Mouse (Mus musculus) hindbrain, embryonic 13.5 days (tissue): Measurements from ENCODE around the gene Hsd3b5. TPM values are rescaled to one million over a fixed set of nuclear protein-coding genes. Genes with fewer than 3 reads are reported as not detected.
"Not testable (repeated sequence)": the region's sequence is repeated elsewhere in the genome, so short reads cannot be mapped to it uniquely, and the experiment has no call there.

Experiments used
- ATAC-seq: fragments of 200-750 bp; cut with Nextera tagmentation; 2 replicates; pipeline ENCODE4 v1.8.0; 2017; ENCODE audit warnings: moderate TSS enrichment; ENCODE audit not compliant: low FRiP score
- H3K27ac ChIP-seq: fragments of 300-500 bp; sonication (generic); 2 replicates; pipeline ENCODE4 v1.5.1; 2015; ENCODE audit warnings: inconsistent platforms, mild to moderate bottlenecking, moderate library complexity
- H3K27me3 ChIP-seq: fragments of 300-500 bp; sonication (generic); 2 replicates; pipeline ENCODE4 v1.6.1; 2015; ENCODE audit warnings: mild to moderate bottlenecking, inconsistent platforms
- H3K36me3 ChIP-seq: fragments of 300-500 bp; sonication (generic); 2 replicates; pipeline ENCODE4 v1.6.1; 2015; ENCODE audit warnings: mild to moderate bottlenecking, inconsistent platforms
- H3K4me1 ChIP-seq: fragments of 300-500 bp; sonication (generic); replicated peaks from 2 replicates; pipeline ENCODE4 v1.6.1; 2015; ENCODE audit warnings: inconsistent platforms
- H3K4me2 ChIP-seq: fragments of 300-500 bp; sonication (generic); 2 replicates; pipeline ENCODE4 v1.6.1; 2015; ENCODE audit warnings: inconsistent platforms, mild to moderate bottlenecking, moderate library complexity
- H3K4me3 ChIP-seq: fragments of 300-500 bp; sonication (generic); 2 replicates; pipeline ENCODE4 v1.5.1; 2015; ENCODE audit warnings: mild to moderate bottlenecking, inconsistent platforms
- H3K9ac ChIP-seq: fragments of 300-500 bp; sonication (generic); 2 replicates; pipeline ENCODE4 v1.6.1; 2015; ENCODE audit warnings: mild to moderate bottlenecking, inconsistent platforms
- H3K9me3 ChIP-seq: fragments of 300-500 bp; sonication (generic); 2 replicates; pipeline ENCODE4 v1.6.1; 2016; ENCODE audit warnings: inconsistent platforms
- WGBS: fragments of 180-500 bp; shearing (Covaris S2); methylation state at CpG from one replicate; pipeline ENCODE4 v1.1.7; 2015; 5-methylcytosine and 5-hydroxymethylcytosine counted together
- polyA plus RNA-seq: library from polyadenylated mRNA; unstranded; fragments of >200 nt; fragmentation: Nextera tagmentation; extraction: Ambion mirVana; gene quantifications from 2 replicates; pipeline ENCODE4 v1.2.1, GENCODE M21; 2015

The Hsd3b5 gene
- polyA plus RNA-seq: not detected in 2 replicates

DNA sequence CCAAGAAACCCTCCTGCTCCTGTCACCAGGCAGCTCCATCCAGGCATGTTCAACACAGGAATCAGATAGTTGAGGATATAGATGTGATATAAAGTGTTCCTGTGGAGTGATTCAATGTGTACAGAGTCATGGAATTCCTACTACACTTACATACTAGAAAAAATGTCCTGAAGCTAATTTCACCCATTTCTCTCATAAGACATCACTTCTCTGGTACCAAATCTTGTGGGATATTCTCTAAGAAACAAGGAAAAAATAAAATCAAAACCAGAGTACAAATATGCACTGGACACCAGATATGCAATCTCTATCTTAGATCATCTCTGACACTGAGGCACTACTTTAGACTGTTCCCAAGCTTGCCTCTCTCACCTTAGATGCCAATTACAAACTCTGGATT lies at the start of gene Hsd3b5:
TSS of gene Hsd3b5 (minus strand) at position 101 of the 400 bp plus-strand sequence.
- H3K27ac ChIP-seq: no peak within 1 kb of the TSS

DNA sequence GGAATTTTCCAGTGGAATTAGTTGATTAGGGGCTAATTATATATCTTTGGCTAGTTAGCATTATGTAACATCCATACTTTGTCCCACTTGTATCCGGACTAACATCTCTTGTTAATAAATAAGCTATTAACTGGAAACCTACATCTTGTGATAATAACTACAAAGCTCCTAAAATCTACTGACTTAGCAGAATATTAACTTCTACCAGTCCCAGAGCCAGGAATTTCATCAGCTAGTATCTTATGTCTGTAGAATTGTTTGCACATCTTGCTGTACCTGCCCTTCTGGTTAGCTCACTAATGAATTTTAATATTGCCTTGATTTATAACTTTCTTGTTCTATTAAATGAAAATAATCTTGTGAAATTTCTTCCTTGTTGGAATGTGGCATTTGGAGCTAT lies 5.1 kb upstream of the Hsd3b5 start:
- Histone ChIP-seq H3K4me1 (no peaks in the 10 kb centered on the region), H3K27me3 (no peaks in the 10 kb centered on the region), H3K27ac (no peak overlapping the region), H3K4me3 (no peak overlapping the region), H3K9ac (no peak overlapping the region), H3K9me3 (no peaks in the 10 kb centered on the region), H3K36me3 (no peaks in the 10 kb centered on the region), H3K4me2 (no peak overlapping the region)
- ATAC-seq: no peak
- WGBS: 91% methylated on average over 1 of the region's 1 CpGs

More for the DNA sequence above, at the start of gene Hsd3b5:
- Histone ChIP-seq H3K4me3 (no peak within 1 kb of the TSS), H3K27me3 (no peaks in the 10 kb centered on the region), H3K4me1 (no peaks in the 10 kb centered on the region), H3K9ac (no peak within 1 kb of the TSS), H3K9me3 (no peaks in the 10 kb centered on the region), H3K4me2 (no peak within 1 kb of the TSS), H3K36me3 (no peaks in the 10 kb centered on the region)
- no peak for ATAC-seq

DNA sequence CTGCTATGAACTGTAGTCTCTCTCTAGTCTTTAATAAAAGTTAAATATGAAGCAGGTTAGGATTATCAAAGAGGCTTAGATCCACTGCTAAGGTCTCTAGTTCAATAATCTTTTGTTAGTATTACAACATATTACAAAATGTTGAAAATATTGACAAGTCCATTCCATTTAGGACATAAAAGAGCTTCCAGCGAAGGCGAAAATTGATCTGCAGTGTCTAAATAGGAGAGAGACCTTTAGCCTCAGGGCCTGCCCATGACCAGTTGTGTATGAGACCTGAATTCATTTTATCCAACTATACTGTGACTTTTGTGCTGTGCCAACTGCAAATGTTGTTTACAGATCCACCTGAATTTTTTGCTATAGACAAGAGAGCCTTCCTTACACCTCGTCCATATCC lies 419 bp downstream of the Hsd3b5 start:
- H3K27ac ChIP-seq: no peak overlapping the region
- 90% methylated on average over 3 of the region's 3 CpGs for WGBS
- H3K9ac ChIP-seq: no peak overlapping the region
- no peaks in the 10 kb centered on the region for H3K9me3 ChIP-seq
- no peak for ATAC-seq
- H3K4me2 ChIP-seq: no peak overlapping the region
- H3K4me1 ChIP-seq: no peaks in the 10 kb centered on the region
- no peaks in the 10 kb centered on the region for H3K36me3 ChIP-seq
- H3K4me3 ChIP-seq: no peak overlapping the region
- H3K27me3 ChIP-seq: no peaks in the 10 kb centered on the region

DNA sequence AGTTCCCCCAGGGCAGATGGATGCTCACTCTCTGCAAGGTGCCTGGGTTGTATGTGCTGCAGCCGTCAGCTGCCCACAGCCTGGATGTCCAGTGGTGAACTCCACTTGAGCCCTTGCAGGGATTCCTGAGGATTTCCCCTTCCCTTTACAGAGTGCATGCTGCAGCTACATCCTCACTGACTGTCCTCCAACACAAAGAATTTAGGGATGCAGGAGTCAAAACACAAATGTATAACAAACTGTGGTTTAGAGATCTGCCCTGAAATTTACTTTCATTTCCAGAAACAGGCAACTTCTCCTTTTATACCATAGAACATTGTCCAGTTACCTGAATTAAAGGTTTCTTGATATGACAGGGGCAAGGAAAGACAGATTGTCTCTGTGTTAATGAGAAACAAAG lies 13.3 kb downstream of the Hsd3b5 start:
- not testable (repeated sequence) for H3K9me3 ChIP-seq, H3K36me3 ChIP-seq, H3K27ac ChIP-seq, ATAC-seq, H3K4me2 ChIP-seq, H3K9ac ChIP-seq, H3K4me1 ChIP-seq, H3K4me3 ChIP-seq, H3K27me3 ChIP-seq
- WGBS: 78% methylated on average over 1 of the region's 1 CpGs

DNA sequence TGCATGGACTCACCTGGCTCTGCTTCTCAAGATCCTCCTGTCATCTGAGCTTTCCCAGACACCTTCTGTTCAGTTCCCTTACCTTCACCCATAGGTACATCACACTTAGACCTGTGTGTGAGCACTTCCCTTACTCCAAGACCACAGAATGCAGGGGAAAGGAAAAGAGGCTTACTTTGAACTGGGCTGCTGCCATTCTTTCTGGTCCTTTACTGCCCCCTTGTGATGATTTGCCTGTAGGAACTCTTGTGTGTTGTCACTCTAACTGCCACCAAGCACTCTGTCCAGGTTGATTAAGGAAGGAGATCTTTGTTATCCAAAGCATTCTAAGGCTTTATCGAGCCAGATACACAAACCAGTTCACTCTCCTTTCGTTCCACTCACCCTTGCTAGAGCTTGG lies 13.8 kb downstream of the Hsd3b5 start:
- H3K9me3 ChIP-seq, H3K4me2 ChIP-seq, H3K36me3 ChIP-seq, H3K27ac ChIP-seq, H3K4me1 ChIP-seq, H3K27me3 ChIP-seq, H3K9ac ChIP-seq, H3K4me3 ChIP-seq: not testable (repeated sequence)
- peak; percentile 52; the same call in 1 of the 2 replicates for ATAC-seq
- 32% methylated on average over 2 of the region's 2 CpGs for WGBS

DNA sequence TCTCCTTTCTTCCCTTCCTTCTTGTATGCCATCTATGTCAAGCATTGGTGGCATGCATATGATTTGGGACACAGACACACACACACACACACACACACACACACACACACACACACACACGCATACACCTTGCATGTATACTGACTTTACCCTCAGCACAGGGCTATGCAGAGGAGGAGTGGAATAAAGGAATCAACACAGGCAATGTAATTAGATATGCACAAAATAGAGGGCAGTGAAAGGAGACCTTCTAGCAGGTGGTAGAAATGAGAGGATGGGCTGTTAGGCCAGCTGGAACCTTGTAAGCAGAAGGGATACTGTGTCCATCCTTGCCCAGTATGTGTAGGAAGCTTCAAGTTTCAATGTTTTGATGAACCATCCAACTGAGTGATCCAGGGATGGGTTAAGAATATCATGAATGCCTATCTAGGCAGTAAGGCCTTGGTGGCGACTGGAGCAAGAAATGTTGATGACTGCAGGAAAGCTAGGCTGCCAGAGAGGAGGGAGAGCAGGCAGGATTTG lies 15.6 kb downstream of the Hsd3b5 start:
- not testable (repeated sequence) for ATAC-seq, H3K36me3 ChIP-seq, H3K4me1 ChIP-seq, H3K9ac ChIP-seq, H3K9me3 ChIP-seq, H3K27me3 ChIP-seq, H3K27ac ChIP-seq, H3K4me3 ChIP-seq, H3K4me2 ChIP-seq
- 85% methylated on average over 2 of the region's 2 CpGs for WGBS

DNA sequence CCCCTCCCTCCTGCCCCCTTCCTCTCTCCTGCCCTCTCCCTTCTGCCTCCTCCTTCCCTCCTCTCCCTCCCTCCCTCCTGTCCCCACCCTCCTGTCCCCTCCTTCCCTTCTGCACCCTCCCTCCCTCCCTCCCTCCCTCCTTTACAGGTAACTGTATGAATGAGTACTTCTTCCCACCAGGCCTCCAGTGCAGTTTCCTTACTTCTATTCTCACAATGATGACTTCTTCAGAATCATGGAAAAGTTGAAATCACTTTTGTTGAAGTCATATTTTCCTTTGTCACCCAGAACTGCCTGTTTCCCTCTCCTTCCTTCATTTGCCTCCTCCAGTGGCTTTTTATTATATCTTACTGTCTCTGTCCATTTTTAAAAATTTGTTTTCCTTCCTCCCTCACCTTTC lies 16.1 kb downstream of the Hsd3b5 start:
- Histone ChIP-seq H3K9ac (no peak overlapping the region), H3K36me3 (no peaks in the 10 kb centered on the region), H3K27ac (no peak overlapping the region), H3K4me3 (no peak overlapping the region), H3K4me1 (no peaks in the 10 kb centered on the region), H3K9me3 (no peaks in the 10 kb centered on the region), H3K4me2 (no peak overlapping the region), H3K27me3 (no peaks in the 10 kb centered on the region)
- ATAC-seq: no peak

DNA sequence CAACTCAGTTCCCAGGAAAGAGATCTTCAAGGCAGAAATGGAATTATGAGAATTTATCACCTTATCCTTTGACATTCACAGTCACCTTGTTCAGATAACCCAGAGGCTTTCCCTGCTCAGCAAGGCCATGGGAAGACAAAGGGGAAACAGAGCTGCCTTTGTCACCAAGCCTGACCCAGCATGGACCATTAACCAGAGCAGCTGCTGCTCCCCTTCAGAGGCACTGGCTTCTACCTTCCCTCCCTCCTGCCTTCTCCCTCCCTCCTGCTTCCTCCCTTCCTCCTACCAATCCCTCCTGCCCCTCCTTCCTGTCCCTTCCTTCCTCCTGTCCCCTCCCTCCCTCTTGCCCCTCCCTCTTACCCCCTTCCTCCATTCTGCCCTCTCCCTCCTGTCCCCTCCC lies 16.5 kb downstream of the Hsd3b5 start:
- not testable (repeated sequence) for H3K27ac ChIP-seq, H3K4me1 ChIP-seq, H3K27me3 ChIP-seq, H3K36me3 ChIP-seq, H3K9me3 ChIP-seq, ATAC-seq, H3K4me2 ChIP-seq, H3K4me3 ChIP-seq, H3K9ac ChIP-seq

DNA sequence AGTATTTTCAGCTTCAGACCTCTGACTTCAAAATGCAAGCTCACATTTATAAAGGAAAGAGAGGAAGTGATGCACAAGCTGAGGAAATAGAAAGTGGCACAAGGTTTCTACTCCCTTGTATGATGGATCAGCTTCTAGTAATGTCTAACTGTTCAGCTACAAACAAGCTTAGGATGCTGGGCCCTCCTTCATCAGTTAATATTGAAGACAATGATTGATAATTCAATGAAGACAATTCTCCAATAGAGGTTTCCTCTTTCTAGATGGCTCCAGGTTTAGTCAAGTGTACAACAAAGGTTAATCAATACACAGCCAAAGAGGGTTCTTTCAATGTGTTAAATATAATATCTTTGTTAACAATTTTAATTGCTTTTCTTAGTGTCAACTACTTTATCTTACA lies 41.3 kb downstream of the Hsd3b5 start, which contains the start of gene Gm10681:
TSS of gene Gm10681 (minus strand) at position 101 of the 400 bp plus-strand sequence.
- Histone ChIP-seq H3K9me3 (no peaks in the 10 kb centered on the region), H3K9ac (no peak within 1 kb of the TSS), H3K27me3 (no peaks in the 10 kb centered on the region), H3K4me3 (no peak within 1 kb of the TSS), H3K27ac (no peak within 1 kb of the TSS), H3K4me2 (no peak within 1 kb of the TSS), H3K36me3 (no peaks in the 10 kb centered on the region), H3K4me1 (no peaks in the 10 kb centered on the region)
- no peak for ATAC-seq

DNA sequence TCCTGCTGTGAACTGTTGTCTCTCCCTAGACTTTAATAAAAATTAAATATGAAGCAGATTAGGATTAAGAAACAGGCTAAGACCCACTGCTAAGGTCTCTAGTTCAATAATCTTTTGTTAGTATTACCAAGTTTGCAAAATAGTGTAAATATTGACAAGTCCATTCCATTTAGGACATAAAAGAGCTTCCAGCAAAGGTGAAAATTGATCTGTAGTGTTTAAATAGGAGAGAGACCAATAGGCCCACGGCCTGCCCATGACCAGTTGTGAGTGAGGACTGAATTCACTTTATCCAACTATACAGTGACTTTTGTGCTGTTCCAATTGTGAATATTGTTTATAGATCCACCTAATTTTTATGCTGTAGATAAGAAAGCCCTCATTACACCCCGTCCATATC lies 42.3 kb downstream of the Hsd3b5 start:
- Histone ChIP-seq H3K9me3 (no peaks in the 10 kb centered on the region), H3K27me3 (no peaks in the 10 kb centered on the region), H3K4me1 (no peaks in the 10 kb centered on the region), H3K36me3 (no peaks in the 10 kb centered on the region), H3K9ac (no peak overlapping the region), H3K4me3 (no peak overlapping the region), H3K4me2 (no peak overlapping the region), H3K27ac (no peak overlapping the region)
- no peak for ATAC-seq
- 89% methylated on average over 2 of the region's 2 CpGs for WGBS

DNA sequence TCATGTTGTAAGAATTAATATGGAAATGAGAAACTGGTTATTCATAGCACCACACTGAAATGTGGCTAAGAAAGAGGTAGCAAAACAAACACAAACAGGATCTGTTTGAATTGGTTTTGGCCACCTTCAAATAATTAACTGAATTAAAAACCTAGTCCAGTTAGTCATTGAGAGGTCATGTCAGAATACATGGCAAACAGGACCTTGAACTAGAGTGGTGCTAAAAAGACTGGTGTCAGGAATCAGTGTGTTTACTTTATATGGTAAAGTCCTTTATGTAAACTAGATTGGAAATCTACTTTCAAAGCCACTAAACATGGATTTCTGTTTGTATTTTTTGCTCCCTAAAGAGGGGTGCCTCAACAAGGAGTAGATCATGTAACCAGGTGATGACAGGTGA lies 47.4 kb downstream of the Hsd3b5 start:
- H3K4me3 ChIP-seq, H3K36me3 ChIP-seq, H3K27me3 ChIP-seq, H3K9ac ChIP-seq, H3K9me3 ChIP-seq, H3K4me2 ChIP-seq, ATAC-seq, H3K27ac ChIP-seq, H3K4me1 ChIP-seq: not testable (repeated sequence)

DNA sequence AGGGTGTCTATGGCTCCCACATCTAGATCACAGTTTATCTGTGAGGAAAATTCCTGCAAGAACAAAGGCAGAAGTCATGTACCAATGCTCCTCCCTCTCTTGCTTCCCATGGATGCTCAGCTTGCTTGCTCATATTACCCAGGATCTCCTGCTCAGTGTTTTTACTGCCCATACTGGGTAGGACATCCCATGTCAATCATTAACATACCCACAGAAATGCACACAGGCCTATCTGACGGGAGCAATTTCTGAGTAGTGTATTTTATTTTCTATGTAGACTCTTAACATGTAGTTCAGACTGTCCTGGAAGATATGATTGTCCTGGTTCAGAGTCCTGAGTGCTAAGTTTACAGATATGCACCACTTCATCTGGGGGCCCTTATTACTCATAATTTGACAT lies 47.9 kb downstream of the Hsd3b5 start:
- not testable (repeated sequence) for H3K9me3 ChIP-seq, H3K4me1 ChIP-seq, ATAC-seq, H3K27ac ChIP-seq, H3K4me3 ChIP-seq, H3K9ac ChIP-seq, H3K36me3 ChIP-seq, H3K4me2 ChIP-seq, H3K27me3 ChIP-seq
- no CpG with 5 or more reads among the region's 1 CpGs for WGBS

DNA sequence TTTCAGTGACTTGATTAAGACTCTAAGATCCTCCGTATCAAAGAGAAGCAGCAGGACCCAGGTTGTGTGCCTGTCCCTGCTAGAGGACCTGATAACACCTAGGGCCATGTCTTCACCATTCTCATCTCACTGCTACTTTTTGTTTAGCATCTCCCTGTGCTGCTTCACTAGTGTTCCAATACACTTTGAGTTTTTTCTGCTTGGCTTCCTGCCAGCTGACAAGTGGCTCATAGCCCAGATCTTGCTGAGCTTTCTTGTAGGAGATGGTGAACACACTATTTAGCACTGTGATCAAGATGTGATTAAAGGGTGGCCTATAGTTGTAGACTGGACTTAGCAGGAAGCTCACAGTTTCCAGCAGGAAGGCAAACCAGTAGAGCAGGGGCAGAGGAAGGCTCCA lies 49.0 kb downstream of the Hsd3b5 start:
- H3K27ac ChIP-seq, H3K4me1 ChIP-seq, H3K9me3 ChIP-seq, H3K36me3 ChIP-seq, H3K9ac ChIP-seq, H3K27me3 ChIP-seq, H3K4me2 ChIP-seq, ATAC-seq, H3K4me3 ChIP-seq: not testable (repeated sequence)
- 67% methylated on average over 1 of the region's 1 CpGs for WGBS
